Mouse (Mus musculus) heart, postnatal 0 days (tissue): Measurements from ENCODE around the gene Bcl3.

Experiments
- CTCF ChIP-seq: IDR thresholded peaks from 2 replicates; pipeline ENCODE4 v1.5.1; 2016; ENCODE audit warnings: antibody characterized with exemption, control low read depth, low read depth
- EP300 ChIP-seq: IDR thresholded peaks from 2 replicates; pipeline ENCODE4 v1.6.1; 2016; ENCODE audit warnings: antibody characterized with exemption, low read depth

DNA sequence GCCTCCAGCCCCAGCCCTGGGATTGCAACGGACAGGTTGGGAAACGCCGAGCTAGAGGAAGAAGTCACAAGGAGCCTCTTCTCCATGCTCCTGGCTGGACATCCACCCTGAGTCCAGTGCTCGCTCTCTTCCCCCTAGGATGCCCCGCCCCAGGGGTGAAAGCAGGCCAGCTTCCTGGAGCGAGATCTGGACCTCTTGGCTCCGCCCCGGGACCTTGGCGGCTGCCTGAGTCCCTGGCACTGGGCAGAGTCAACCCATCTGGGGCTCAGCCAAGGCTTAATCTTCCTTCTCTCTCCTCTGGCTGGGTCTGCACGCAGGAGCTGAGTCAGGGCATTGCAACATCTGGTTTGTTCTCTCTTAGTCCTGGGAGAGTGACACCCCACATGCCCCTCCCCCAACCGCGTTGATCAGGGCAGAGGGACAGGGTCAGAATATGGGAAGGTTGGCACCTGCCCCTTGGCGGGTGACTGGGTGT is 8.1 kb upstream of the Bcl3 start:
- TF ChIP-seq CTCF, result no peak
- no peak for TF ChIP-seq EP300
